Mouse (Mus musculus) frontal cortex, postnatal 36 days (tissue): ENCODE results near the gene Synrg.

Experiments
- DNase-seq, 2 experiments: peaks; one replicate each; pipeline ENCODE4 v3.0.0; 2022; ENCODE audit warnings: low spot score in 2 of 2

The Synrg gene

GRCm38 (mm10) chr11:83981338-83981737 lies 17.1 kb downstream of the Synrg start:
- DNase-seq: no peak

GRCm38 (mm10) chr11:83991701-83992100 lies 27.5 kb downstream of the Synrg start:
- no peak for DNase-seq

GRCm38 (mm10) chr11:83993428-83993827 lies 29.2 kb downstream of the Synrg start:
- no peak for DNase-seq

- DNase-seq: no peak
These were observed 30.3 kb downstream of the Synrg start for GRCm38 (mm10) chr11:83994481-83994880.

GRCm38 (mm10) chr11:83995535-83995950 lies 31.3 kb downstream of the Synrg start:
- peak; percentile 33 to 76 for DNase-seq

- no peak for DNase-seq
These were observed 33.1 kb downstream of the Synrg start for GRCm38 (mm10) chr11:83997171-83997868.

- DNase-seq: no peak
These were observed 34.8 kb downstream of the Synrg start for GRCm38 (mm10) chr11:83998993-83999392.

- DNase-seq: no peak
These were observed 35.2 kb downstream of the Synrg start for GRCm38 (mm10) chr11:83999411-83999915.

- no peak for DNase-seq
These were observed 37.0 kb downstream of the Synrg start for GRCm38 (mm10) chr11:84001257-84001656.

- DNase-seq: no peak
These were observed 39.8 kb downstream of the Synrg start for GRCm38 (mm10) chr11:84003986-84004385.

- no peak for DNase-seq
These were observed 44.8 kb downstream of the Synrg start for GRCm38 (mm10) chr11:84009001-84009400.

- no peak for DNase-seq
These were observed 46.2 kb downstream of the Synrg start for GRCm38 (mm10) chr11:84010411-84010810.

GRCm38 (mm10) chr11:84011050-84011449 lies 46.8 kb downstream of the Synrg start:
- peak in 1 of 2 experiments; percentile 22 for DNase-seq

GRCm38 (mm10) chr11:84011576-84011975 lies 47.3 kb downstream of the Synrg start:
- no peak for DNase-seq

GRCm38 (mm10) chr11:84013105-84013504 lies 48.9 kb downstream of the Synrg start:
- DNase-seq: peak in 1 of 2 experiments; percentile 38

GRCm38 (mm10) chr11:84016147-84016809 lies 52.0 kb downstream of the Synrg start:
- DNase-seq: no peak

GRCm38 (mm10) chr11:84016810-84017508 lies 52.7 kb downstream of the Synrg start:
- DNase-seq: no peak

GRCm38 (mm10) chr11:84027231-84027630 lies 63.0 kb downstream of the Synrg start:
- no peak for DNase-seq

- no peak for DNase-seq
These were observed 64.2 kb downstream of the Synrg start for GRCm38 (mm10) chr11:84028271-84029028.

- DNase-seq: peak; percentile 64 to 68
These were observed 67.7 kb downstream of the Synrg start for GRCm38 (mm10) chr11:84031971-84032370.

- no peak for DNase-seq
These were observed 68.3 kb downstream of the Synrg start for GRCm38 (mm10) chr11:84032559-84032958.

- DNase-seq: no peak
These were observed 69.4 kb downstream of the Synrg start for GRCm38 (mm10) chr11:84033671-84034070.
